Mouse (Mus musculus): ENCODE results near the gene Clca1. TPM values are rescaled to one million over a fixed set of nuclear protein-coding genes. Genes with fewer than 3 reads are reported as not detected.
A peak's percentile ranks its signal among the peaks of the same experiment; 100 is the strongest.

Clca1 gene
- polyA plus RNA-seq, 1 experiment from 2014 or later = not detected

DNA sequence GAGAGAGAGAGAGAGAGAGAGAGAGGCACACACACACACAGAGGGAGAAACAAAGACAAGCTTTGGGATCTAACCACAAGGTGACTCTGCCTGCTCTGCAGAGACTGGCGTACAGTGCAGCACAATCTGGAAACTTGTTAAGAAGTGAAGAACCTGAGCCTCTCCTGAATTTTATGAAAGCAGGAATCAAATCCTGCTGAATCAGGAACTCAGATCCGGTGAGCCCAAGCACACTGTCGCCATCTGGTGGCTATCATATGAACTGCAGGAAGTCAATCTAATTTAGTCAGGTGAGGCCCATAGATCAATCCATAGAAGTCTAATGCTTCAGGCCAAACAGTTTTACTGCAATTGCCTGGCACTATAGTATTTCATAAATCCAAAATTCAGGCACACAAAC, 5.8 kb downstream of the Clca1 start:
- H3K4me2 ChIP-seq (replicated peaks; ENCODE audit: low read depth, low read length) = no peak overlapping the region
- no peaks in the 10 kb centered on the region for H3K4me1 ChIP-seq (replicated peaks; ENCODE audit: control insufficient read depth, insufficient read depth, low read length)
- ATAC-seq (ENCODE audit: low FRiP score) = no peak
- no peak overlapping the region for H3K4me3 ChIP-seq (ENCODE audit: low read depth, low read length)
- peak; percentile 70 for DNase-seq (ENCODE audit: low spot score)
- H3K36me3 ChIP-seq (ENCODE audit: control insufficient read depth, insufficient read depth, low read length) = no peaks in the 10 kb centered on the region
- 31% methylated on average over 3 of the region's 3 CpGs for WGBS
- no peak overlapping the region for H3K27ac ChIP-seq (ENCODE audit: low read depth, low read length)
- no peaks in the 10 kb centered on the region for H3K27me3 ChIP-seq (ENCODE audit: control insufficient read depth, insufficient read depth, low read length)
- no peak overlapping the region for H3K9ac ChIP-seq (ENCODE audit: low read depth, low read length)
- no peaks in the 10 kb centered on the region for H3K9me3 ChIP-seq (ENCODE audit: control insufficient read depth, low read length)

DNA sequence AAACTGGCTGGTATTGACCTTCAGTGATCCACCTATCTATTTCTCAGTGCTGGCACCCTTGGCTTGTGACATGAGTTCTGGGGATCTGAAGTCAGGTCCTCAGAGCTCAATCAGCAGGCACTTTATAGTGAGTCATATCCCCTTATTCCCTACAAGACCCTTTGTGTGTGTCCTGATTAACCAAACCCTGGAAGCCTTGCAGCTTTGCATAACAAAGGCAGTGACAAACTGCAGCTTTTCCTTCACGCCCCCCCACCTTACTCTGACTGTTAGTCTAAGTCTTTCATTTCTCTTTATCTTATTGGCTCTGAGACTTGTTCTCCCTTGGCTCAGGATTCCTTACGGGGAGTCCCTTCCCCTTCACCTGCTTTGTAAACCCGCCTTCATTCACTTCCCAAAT, 14.8 kb downstream of the Clca1 start:
- no peak overlapping the region for H3K4me3 ChIP-seq (ENCODE audit: low read depth, low read length)
- H3K36me3 ChIP-seq (ENCODE audit: control insufficient read depth, insufficient read depth, low read length) = no peaks in the 10 kb centered on the region
- H3K4me2 ChIP-seq (replicated peaks; ENCODE audit: low read depth, low read length) = no peak overlapping the region
- ATAC-seq (ENCODE audit: low FRiP score) (no peak), DNase-seq (ENCODE audit: low spot score) (no peak)
- WGBS = 66% methylated on average over 3 of the region's 3 CpGs
- no peaks in the 10 kb centered on the region for H3K4me1 ChIP-seq (replicated peaks; ENCODE audit: control insufficient read depth, insufficient read depth, low read length)
- no peak overlapping the region for H3K9ac ChIP-seq (ENCODE audit: low read depth, low read length)
- H3K27ac ChIP-seq (ENCODE audit: low read depth, low read length) = no peak overlapping the region
- H3K9me3 ChIP-seq (ENCODE audit: control insufficient read depth, low read length) = no peaks in the 10 kb centered on the region
- H3K27me3 ChIP-seq (ENCODE audit: control insufficient read depth, insufficient read depth, low read length) = no peaks in the 10 kb centered on the region

DNA sequence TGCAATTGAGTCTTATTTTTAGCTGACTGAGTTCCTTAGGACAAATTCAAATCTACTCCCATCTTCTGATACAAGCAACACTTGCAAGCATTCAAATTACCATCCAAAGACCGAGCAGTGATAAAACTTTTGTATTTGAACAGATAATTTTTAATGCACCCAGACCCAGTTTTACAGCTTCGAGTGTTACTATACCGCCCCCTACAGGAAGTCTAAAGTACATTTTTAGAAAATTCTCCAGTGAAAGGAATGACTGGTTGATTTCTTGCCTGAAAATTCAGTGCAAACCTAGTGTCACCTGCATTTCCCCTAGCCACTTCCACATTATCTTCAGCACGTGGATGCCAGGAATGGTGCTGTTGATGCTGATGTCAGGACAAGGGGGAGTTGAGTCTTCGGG, 28.2 kb downstream of the Clca1 start:
- H3K27ac ChIP-seq (ENCODE audit: low read depth, low read length) = no peak overlapping the region
- no peak overlapping the region for H3K9ac ChIP-seq (ENCODE audit: low read depth, low read length)
- DNase-seq (ENCODE audit: low spot score) (peak; percentile 26), ATAC-seq (ENCODE audit: low FRiP score) (no peak)
- H3K36me3 ChIP-seq (ENCODE audit: control insufficient read depth, insufficient read depth, low read length) = no peaks in the 10 kb centered on the region
- H3K4me2 ChIP-seq (replicated peaks; ENCODE audit: low read depth, low read length) = no peak overlapping the region
- no peaks in the 10 kb centered on the region for H3K9me3 ChIP-seq (ENCODE audit: control insufficient read depth, low read length)
- no peaks in the 10 kb centered on the region for H3K4me1 ChIP-seq (replicated peaks; ENCODE audit: control insufficient read depth, insufficient read depth, low read length)
- H3K27me3 ChIP-seq (ENCODE audit: control insufficient read depth, insufficient read depth, low read length) = no peaks in the 10 kb centered on the region
- 36% methylated on average over 5 of the region's 5 CpGs for WGBS
- H3K4me3 ChIP-seq (ENCODE audit: low read depth, low read length) = no peak overlapping the region

DNA sequence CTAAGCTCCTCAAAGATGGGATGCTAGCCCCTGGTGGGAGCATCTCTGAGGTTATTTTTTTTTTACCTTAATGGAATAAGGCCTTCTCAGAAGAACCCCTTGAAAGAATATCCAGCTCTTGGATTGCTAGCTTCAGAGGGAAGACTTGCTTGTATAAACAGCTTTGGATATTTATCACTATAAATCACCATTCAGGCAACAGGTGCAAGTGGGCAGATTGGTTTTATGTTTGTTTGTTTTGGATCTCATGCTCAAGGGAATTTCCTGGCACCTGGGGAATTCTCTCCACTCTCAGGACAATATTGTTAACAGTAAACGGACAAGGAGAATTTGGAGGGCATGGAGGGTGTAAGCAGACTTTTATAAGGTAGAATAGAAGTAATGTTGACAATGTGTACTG, 31.7 kb downstream of the Clca1 start:
- DNase-seq (ENCODE audit: low spot score) (no peak), ATAC-seq (ENCODE audit: low FRiP score) (no peak)
- Histone ChIP-seq H3K4me1 (replicated peaks; ENCODE audit: control insufficient read depth, insufficient read depth, low read length) (no peaks in the 10 kb centered on the region), H3K4me2 (replicated peaks; ENCODE audit: low read depth, low read length) (no peak overlapping the region), H3K27me3 (ENCODE audit: control insufficient read depth, insufficient read depth, low read length) (no peaks in the 10 kb centered on the region), H3K36me3 (ENCODE audit: control insufficient read depth, insufficient read depth, low read length) (no peaks in the 10 kb centered on the region), H3K9me3 (ENCODE audit: control insufficient read depth, low read length) (no peaks in the 10 kb centered on the region), H3K4me3 (ENCODE audit: low read depth, low read length) (no peak overlapping the region), H3K9ac (ENCODE audit: low read depth, low read length) (no peak overlapping the region), H3K27ac (ENCODE audit: low read depth, low read length) (no peak overlapping the region)
- WGBS = 68% methylated on average over 1 of the region's 1 CpGs

DNA sequence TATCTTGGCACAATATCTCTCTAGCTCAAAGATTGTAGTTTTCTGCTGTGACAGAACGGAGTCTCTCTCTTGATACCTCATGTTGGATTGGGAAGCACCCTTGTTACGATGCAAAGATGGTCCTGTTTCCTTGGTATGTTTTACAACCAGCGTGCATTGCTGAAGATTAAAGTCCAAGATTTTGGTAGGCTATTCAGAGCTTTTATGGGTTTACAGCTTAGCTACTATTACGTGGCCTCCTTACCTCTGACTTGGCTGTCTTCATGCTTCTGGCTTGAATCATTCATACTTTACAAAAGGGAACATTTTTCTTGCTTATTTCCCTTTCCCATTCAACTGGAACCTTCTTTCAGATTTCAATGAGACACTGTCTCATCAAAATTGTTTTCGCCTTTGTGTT, 39.5 kb downstream of the Clca1 start:
- no peaks in the 10 kb centered on the region for H3K4me1 ChIP-seq (replicated peaks; ENCODE audit: control insufficient read depth, insufficient read depth, low read length)
- no peak overlapping the region for H3K4me2 ChIP-seq (replicated peaks; ENCODE audit: low read depth, low read length)
- ATAC-seq (ENCODE audit: low FRiP score) = no peak

DNA sequence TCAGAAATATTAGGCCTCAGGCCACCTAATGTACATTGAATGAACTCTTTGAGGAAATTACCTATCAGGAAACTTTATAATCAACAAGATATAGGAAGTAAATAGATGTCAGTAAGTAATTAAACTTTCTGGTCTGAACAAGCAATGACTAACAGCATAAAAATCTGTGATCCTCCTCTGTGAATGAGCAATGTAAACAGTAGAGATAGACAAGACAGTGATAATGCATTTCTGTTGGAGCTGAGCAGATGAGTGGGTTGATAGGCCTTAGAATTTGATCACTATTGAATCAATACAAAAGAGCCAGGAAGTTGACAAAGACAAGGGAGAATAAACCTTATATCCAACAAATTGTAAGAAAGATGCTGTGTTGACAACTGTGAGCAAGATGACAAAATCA, 40.0 kb downstream of the Clca1 start:
- no peak overlapping the region for H3K9ac ChIP-seq (ENCODE audit: low read depth, low read length)
- no peaks in the 10 kb centered on the region for H3K4me1 ChIP-seq (replicated peaks; ENCODE audit: control insufficient read depth, insufficient read depth, low read length)
- H3K4me2 ChIP-seq (replicated peaks; ENCODE audit: low read depth, low read length) = no peak overlapping the region
- no peaks in the 10 kb centered on the region for H3K27me3 ChIP-seq (ENCODE audit: control insufficient read depth, insufficient read depth, low read length)
- H3K9me3 ChIP-seq (ENCODE audit: control insufficient read depth, low read length) = no peaks in the 10 kb centered on the region
- no peak overlapping the region for H3K4me3 ChIP-seq (ENCODE audit: low read depth, low read length)
- H3K36me3 ChIP-seq (ENCODE audit: control insufficient read depth, insufficient read depth, low read length) = no peaks in the 10 kb centered on the region
- DNase-seq (ENCODE audit: low spot score) = no peak
- H3K27ac ChIP-seq (ENCODE audit: low read depth, low read length) = no peak overlapping the region
- no peak for ATAC-seq (ENCODE audit: low FRiP score)

More for the DNA sequence above, 39.5 kb downstream of the Clca1 start:
- Histone ChIP-seq H3K36me3 (ENCODE audit: control insufficient read depth, insufficient read depth, low read length) (no peaks in the 10 kb centered on the region), H3K27me3 (ENCODE audit: control insufficient read depth, insufficient read depth, low read length) (no peaks in the 10 kb centered on the region), H3K9me3 (ENCODE audit: control insufficient read depth, low read length) (no peaks in the 10 kb centered on the region), H3K9ac (ENCODE audit: low read depth, low read length) (no peak overlapping the region), H3K4me3 (ENCODE audit: low read depth, low read length) (no peak overlapping the region), H3K27ac (ENCODE audit: low read depth, low read length) (no peak overlapping the region)
- 87% methylated on average over 5 of the region's 5 CpGs for WGBS
- no peak for DNase-seq (ENCODE audit: low spot score)

DNA sequence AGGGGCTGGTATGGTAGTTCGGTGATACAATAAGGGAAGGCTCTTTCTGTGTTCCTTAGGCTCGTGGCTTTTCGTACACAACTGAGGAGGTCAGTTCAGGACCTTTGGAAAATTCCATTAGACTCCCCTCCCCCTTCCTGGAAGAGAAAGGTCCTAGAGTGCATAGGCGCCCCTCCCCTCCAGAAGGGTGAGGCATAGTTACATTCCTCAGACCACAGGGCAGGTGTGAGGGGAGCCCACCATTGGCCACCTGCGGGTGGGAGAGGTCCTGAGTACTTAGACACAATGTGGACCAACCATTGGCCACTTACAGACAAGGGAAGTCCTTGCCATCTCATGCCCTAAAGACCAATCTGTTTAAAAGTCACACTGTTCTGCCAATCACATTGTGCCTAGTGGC, 46.7 kb downstream of the Clca1 start:
- no peak overlapping the region for H3K27ac ChIP-seq (ENCODE audit: low read depth, low read length)
- H3K9me3 ChIP-seq (ENCODE audit: control insufficient read depth, low read length) = no peaks in the 10 kb centered on the region
- no peak for DNase-seq (ENCODE audit: low spot score)
- no peaks in the 10 kb centered on the region for H3K27me3 ChIP-seq (ENCODE audit: control insufficient read depth, insufficient read depth, low read length)
- no peak overlapping the region for H3K9ac ChIP-seq (ENCODE audit: low read depth, low read length)
- H3K4me1 ChIP-seq (replicated peaks; ENCODE audit: control insufficient read depth, insufficient read depth, low read length) = no peaks in the 10 kb centered on the region
- H3K36me3 ChIP-seq (ENCODE audit: control insufficient read depth, insufficient read depth, low read length) = no peaks in the 10 kb centered on the region
- WGBS = 77% methylated on average over 5 of the region's 5 CpGs
- no peak; the same call in 1 of the 2 replicates for ATAC-seq (ENCODE audit: low FRiP score)
- H3K4me3 ChIP-seq (ENCODE audit: low read depth, low read length) = no peak overlapping the region
- H3K4me2 ChIP-seq (replicated peaks; ENCODE audit: low read depth, low read length) = no peak overlapping the region

DNA sequence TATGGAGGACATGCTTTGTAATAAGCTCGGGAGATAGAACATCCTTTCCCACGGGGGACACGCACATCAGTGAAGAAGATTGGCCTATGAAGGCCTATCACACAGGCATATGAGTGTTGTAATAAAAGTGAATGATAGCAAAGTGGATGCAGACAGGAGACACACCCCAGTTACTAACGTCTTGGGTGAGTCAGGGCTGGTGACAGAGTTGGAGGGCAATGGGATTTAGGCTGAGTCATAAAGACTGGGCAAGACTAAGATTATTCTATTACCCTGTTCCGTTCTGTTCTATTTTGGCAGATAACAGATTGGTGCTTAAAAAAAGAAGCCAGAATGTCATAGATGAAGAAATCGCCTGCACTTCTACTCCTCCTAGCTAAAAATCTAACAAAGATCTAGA, 52.0 kb downstream of the Clca1 start:
- Histone ChIP-seq H3K36me3 (ENCODE audit: control insufficient read depth, insufficient read depth, low read length) (no peaks in the 10 kb centered on the region), H3K9ac (ENCODE audit: low read depth, low read length) (no peak overlapping the region), H3K4me1 (replicated peaks; ENCODE audit: control insufficient read depth, insufficient read depth, low read length) (no peaks in the 10 kb centered on the region), H3K27ac (ENCODE audit: low read depth, low read length) (no peak overlapping the region), H3K27me3 (ENCODE audit: control insufficient read depth, insufficient read depth, low read length) (no peaks in the 10 kb centered on the region), H3K4me3 (ENCODE audit: low read depth, low read length) (no peak overlapping the region), H3K4me2 (replicated peaks; ENCODE audit: low read depth, low read length) (no peak overlapping the region), H3K9me3 (ENCODE audit: control insufficient read depth, low read length) (no peaks in the 10 kb centered on the region)
- 91% methylated on average over 6 of the region's 6 CpGs for WGBS
- ATAC-seq (ENCODE audit: low FRiP score) (no peak), DNase-seq (ENCODE audit: low spot score) (no peak)

DNA sequence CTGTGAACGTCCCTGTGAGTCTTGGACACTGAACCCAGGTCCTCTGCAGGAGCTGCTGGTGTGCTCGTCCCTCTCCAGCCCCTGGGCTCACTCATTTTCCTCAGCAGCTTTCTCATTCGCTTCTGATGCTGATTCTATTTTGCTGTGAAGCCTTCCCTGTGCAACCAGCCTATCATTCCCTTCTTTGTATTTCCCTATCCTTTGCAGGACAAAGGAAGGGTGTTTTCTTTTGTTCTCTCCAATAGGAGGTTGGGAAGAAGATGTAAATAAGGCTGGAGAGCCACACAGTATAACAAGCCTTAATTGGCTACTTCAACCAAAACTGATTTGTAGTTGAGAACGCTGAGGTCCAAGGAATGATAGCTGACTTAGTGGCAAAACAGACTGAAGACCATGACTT, 54.9 kb downstream of the Clca1 start:
- 21% methylated on average over 4 of the region's 4 CpGs for WGBS
- no peak for ATAC-seq (ENCODE audit: low FRiP score)

More for the DNA sequence above, 54.9 kb downstream of the Clca1 start:
- no peak overlapping the region for H3K4me3 ChIP-seq (ENCODE audit: low read depth, low read length)
- no peaks in the 10 kb centered on the region for H3K36me3 ChIP-seq (ENCODE audit: control insufficient read depth, insufficient read depth, low read length)
- no peak overlapping the region for H3K27ac ChIP-seq (ENCODE audit: low read depth, low read length)
- no peaks in the 10 kb centered on the region for H3K9me3 ChIP-seq (ENCODE audit: control insufficient read depth, low read length)
- no peak overlapping the region for H3K4me2 ChIP-seq (replicated peaks; ENCODE audit: low read depth, low read length)
- no peaks in the 10 kb centered on the region for H3K4me1 ChIP-seq (replicated peaks; ENCODE audit: control insufficient read depth, insufficient read depth, low read length)
- no peak overlapping the region for H3K9ac ChIP-seq (ENCODE audit: low read depth, low read length)
- H3K27me3 ChIP-seq (ENCODE audit: control insufficient read depth, insufficient read depth, low read length) = no peaks in the 10 kb centered on the region
- DNase-seq (ENCODE audit: low spot score) = no peak
